Mouse (Mus musculus): ENCODE data around the gene Olfr470. TPM values are rescaled to one million over a fixed set of nuclear protein-coding genes. Genes with fewer than 3 reads are reported as not detected.

The Olfr470 gene
- polyA plus RNA-seq (2014; fragmentation: Illumina TruSeq; extraction: RNeasy Lipid Tissue Mini Kit (QIAGEN cat#74804); ENCODE audit: low replicate concordance): not detected

DNA sequence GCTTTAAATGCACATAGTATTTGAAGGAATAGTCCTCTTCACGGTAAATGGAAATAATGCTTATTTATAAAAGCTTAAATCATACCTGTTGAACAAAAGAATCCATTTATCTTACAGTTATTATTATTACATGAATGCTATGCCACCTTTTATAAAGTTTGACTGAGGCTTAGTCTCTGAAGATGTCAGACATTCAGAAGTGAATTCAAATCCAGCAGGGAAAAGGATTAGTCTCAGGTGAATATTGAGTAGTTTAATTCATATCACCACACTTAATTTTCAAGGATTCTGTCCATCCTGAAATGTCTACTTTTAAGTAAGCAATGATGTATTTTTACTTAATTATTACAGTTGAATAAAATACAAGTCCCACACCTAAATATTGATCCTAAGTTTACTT lies at the start of gene Olfr470:
Gene Olfr470 (minus strand): TSS at position 101 of the 400 bp plus-strand sequence.

DNA sequence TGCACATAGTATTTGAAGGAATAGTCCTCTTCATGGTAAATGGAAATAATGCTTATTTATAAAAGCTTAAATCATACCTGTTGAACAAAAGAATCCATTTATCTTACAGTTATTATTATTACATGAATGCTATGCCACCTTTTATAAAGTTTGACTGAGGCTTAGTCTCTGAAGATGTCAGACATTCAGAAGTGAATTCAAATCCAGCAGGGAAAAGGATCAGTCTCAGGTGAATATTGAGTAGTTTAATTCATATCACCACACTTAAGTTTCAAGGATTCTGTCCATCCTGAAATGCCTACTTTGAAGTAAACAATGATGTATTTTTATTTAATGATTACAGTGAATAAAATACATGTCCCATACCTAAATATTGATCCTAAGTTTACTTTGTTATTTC lies 21.8 kb downstream of the Olfr470 start, which contains the start of gene Olfr469:
Gene Olfr469 (minus strand): TSS at position 101 of the 400 bp plus-strand sequence.

DNA sequence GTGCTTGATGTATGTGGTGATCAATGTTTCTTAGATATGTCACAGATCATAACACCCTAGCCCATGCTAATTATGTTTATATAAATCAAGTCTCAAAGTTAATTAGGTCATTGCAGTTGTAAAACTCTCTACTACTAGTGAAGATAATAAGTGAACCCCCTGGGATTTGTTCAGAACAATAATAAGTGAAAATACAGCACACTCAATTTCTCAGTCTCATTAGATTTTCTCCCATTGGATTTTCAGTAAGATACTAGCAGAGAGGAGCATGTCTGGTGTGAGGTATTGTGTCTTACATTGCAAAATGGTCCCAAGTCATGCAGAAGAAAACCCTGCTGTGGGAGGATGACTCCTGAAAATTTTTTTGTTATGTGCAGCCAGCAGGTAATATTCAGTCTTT lies 35.3 kb downstream of the Olfr470 start, which contains the start of gene Olfr467:
Gene Olfr467 (plus strand): TSS at position 301 of the 400 bp plus-strand sequence.

DNA sequence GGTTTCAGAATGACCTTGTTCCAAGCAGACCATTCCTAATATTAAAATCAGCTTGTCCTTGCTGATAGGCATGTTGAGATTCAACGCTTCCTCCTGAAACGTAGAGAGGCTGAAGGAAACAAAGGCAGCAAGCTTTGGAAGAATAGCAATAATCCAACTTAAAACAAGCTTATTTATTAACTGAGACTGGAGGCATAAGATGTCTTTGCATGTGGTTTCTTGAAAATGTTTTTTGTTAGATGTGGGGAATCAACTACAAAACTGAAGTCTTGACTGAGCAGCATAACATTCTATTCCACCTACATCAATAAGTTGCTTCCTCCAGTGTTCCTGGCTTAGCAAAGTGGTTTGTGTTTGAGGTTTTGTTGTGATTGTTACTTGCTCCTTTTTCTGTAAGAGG lies 46.2 kb downstream of the Olfr470 start, which contains the start of gene Ovch2:
Gene Ovch2 (minus strand): TSS at position 101 of the 400 bp plus-strand sequence.

Other genes starting within 250 kb of the Olfr470 start
- not detected for gene 5330417H12Rik, start 222.3 kb downstream of the Olfr470 start, polyA plus RNA-seq (2014; fragmentation: Illumina TruSeq; extraction: RNeasy Lipid Tissue Mini Kit (QIAGEN cat#74804); ENCODE audit: low replicate concordance)
- not detected for gene Cyb5r2, start 89.5 kb downstream of the Olfr470 start, polyA plus RNA-seq (2014; fragmentation: Illumina TruSeq; extraction: RNeasy Lipid Tissue Mini Kit (QIAGEN cat#74804); ENCODE audit: low replicate concordance)
- not detected for gene Ovch2, start 46.3 kb downstream of the Olfr470 start, polyA plus RNA-seq (2014; fragmentation: Illumina TruSeq; extraction: RNeasy Lipid Tissue Mini Kit (QIAGEN cat#74804); ENCODE audit: low replicate concordance)
- not detected for gene Olfr467, start 35.2 kb downstream of the Olfr470 start, polyA plus RNA-seq (2014; fragmentation: Illumina TruSeq; extraction: RNeasy Lipid Tissue Mini Kit (QIAGEN cat#74804); ENCODE audit: low replicate concordance)
- not detected for gene Olfr469, start 21.9 kb downstream of the Olfr470 start, polyA plus RNA-seq (2014; fragmentation: Illumina TruSeq; extraction: RNeasy Lipid Tissue Mini Kit (QIAGEN cat#74804); ENCODE audit: low replicate concordance)
- gene Olfr472, start 50.4 kb upstream of the Olfr470 start, polyA plus RNA-seq (2014; fragmentation: Illumina TruSeq; extraction: RNeasy Lipid Tissue Mini Kit (QIAGEN cat#74804); ENCODE audit: low replicate concordance): not detected
- gene Olfr473, start 83.0 kb upstream of the Olfr470 start, polyA plus RNA-seq (2014; fragmentation: Illumina TruSeq; extraction: RNeasy Lipid Tissue Mini Kit (QIAGEN cat#74804); ENCODE audit: low replicate concordance): not detected
- gene Olfr474, start 107.2 kb upstream of the Olfr470 start, polyA plus RNA-seq (2014; fragmentation: Illumina TruSeq; extraction: RNeasy Lipid Tissue Mini Kit (QIAGEN cat#74804); ENCODE audit: low replicate concordance): not detected
- gene Olfr476, start 117.3 kb upstream of the Olfr470 start, polyA plus RNA-seq (2014; fragmentation: Illumina TruSeq; extraction: RNeasy Lipid Tissue Mini Kit (QIAGEN cat#74804); ENCODE audit: low replicate concordance): not detected
- not detected for gene Olfr477, start 139.2 kb upstream of the Olfr470 start, polyA plus RNA-seq (2014; fragmentation: Illumina TruSeq; extraction: RNeasy Lipid Tissue Mini Kit (QIAGEN cat#74804); ENCODE audit: low replicate concordance)
- not detected for gene Olfr478, start 186.5 kb upstream of the Olfr470 start, polyA plus RNA-seq (2014; fragmentation: Illumina TruSeq; extraction: RNeasy Lipid Tissue Mini Kit (QIAGEN cat#74804); ENCODE audit: low replicate concordance)
- not detected for gene Olfr479, start 203.2 kb upstream of the Olfr470 start, polyA plus RNA-seq (2014; fragmentation: Illumina TruSeq; extraction: RNeasy Lipid Tissue Mini Kit (QIAGEN cat#74804); ENCODE audit: low replicate concordance)
- gene Olfr480, start 219.9 kb upstream of the Olfr470 start, polyA plus RNA-seq (2014; fragmentation: Illumina TruSeq; extraction: RNeasy Lipid Tissue Mini Kit (QIAGEN cat#74804); ENCODE audit: low replicate concordance): not detected
- not detected for gene Olfr481, start 232.4 kb upstream of the Olfr470 start, polyA plus RNA-seq (2014; fragmentation: Illumina TruSeq; extraction: RNeasy Lipid Tissue Mini Kit (QIAGEN cat#74804); ENCODE audit: low replicate concordance)